Mouse (Mus musculus) cerebellum, adult 9-11 months (tissue): ENCODE data around the gene Relch.
"Not testable (repeated sequence)": the region's sequence is repeated elsewhere in the genome, so short reads cannot be mapped to it uniquely, and the experiment has no call there.

Experiments used
- DNase-seq: peaks from one replicate; pipeline ENCODE4 v3.0.0; 2022

Gene Relch

DNA sequence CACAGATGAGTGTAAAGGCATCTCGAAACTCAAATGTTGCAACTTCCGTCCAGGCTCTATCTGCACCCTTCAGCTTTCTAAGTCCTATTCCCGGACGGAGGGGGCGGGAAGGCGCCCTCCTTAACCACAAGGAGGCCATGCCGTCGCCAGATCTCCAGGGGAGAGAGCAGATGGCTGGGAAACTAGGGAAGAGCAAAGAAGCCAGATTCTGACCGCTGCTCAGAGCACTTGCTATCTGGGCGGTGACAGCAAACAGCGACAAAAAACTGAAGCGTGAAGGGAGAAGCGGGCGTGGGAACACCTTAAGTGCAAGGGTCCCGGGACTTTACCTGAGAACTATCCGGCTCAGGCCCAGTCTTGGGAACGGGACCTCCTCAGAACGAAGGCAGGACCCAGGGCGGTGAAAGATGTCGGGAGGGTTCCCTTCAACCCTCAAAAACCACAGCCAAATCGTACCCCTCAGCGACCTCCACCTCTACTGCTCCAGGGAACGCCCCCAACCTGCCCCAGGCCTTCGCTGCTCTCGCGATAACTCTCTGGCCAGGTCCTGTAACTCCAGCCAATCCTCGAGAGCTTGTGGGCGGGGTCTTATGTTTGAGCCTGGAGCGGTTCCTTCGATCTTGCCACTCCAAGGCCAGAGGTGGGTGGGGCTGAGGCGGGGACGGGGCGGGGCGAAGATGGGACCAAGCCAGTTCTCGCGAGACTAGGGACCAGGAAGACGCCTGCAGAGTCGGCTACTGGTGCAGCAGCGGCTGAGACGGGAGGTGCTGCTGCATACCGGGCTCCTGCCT, at the start of gene Relch, which contains the start of gene Pign:
Gene Relch, plus strand, starts transcription at position 691 of the 791 bp plus-strand sequence.
Gene Pign, minus strand, starts transcription at position 507 of the 791 bp plus-strand sequence.
- DNase-seq = peak; percentile 98

GRCm38 (mm10) chr1:105630481-105630880, 33.2 kb upstream of the Relch start:
- DNase-seq = peak; percentile 27

- DNase-seq = no peak
These were observed 19.6 kb upstream of the Relch start for GRCm38 (mm10) chr1:105644093-105644492.

DNA sequence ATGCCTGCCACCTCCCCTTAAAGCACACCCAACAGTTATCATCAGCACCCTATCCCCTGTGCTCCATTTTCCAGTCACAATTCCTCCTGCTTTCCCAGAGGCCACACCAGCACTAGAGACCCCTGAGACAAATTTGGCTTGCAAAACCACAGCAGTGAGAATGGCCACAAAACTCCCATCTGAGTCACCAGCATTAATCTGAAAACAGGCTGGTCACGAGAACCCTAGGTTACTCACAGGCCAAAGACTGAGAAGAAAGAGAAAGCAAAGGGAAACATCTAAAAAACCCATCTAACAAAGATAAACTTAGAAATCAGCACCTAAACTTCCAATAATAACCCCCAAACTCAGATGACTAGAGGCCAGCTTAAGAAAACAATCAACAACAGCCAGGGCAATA, 13.0 kb upstream of the Relch start:
- DNase-seq = no peak

DNA sequence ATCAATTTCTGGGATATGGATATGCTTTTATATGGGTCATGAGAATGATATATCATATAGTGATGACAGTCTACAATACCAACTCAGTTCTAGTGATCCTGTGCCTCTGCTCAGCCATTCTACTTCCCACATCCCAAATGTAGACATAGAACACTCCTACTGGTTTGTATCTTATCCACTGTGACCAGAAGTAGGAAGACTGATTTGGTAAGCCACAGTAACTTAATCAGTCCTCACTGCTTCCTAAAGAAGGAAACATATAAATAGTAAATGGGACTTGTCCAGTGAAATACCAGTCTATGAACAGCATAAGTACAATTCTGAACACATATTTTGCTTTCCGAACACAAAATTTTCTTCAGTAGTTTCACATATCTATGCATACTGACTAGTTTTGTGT, 9.7 kb upstream of the Relch start:
- no peak for DNase-seq

- DNase-seq = peak; percentile 18
These were observed 3.6 kb upstream of the Relch start for GRCm38 (mm10) chr1:105660015-105660414.

- DNase-seq = no peak
These were observed 866 bp upstream of the Relch start for GRCm38 (mm10) chr1:105662820-105663170.

GRCm38 (mm10) chr1:105663962-105664812, 526 bp downstream of the Relch start:
- no peak for DNase-seq

- no peak for DNase-seq
These were observed 6.0 kb downstream of the Relch start for GRCm38 (mm10) chr1:105669700-105670099.

DNA sequence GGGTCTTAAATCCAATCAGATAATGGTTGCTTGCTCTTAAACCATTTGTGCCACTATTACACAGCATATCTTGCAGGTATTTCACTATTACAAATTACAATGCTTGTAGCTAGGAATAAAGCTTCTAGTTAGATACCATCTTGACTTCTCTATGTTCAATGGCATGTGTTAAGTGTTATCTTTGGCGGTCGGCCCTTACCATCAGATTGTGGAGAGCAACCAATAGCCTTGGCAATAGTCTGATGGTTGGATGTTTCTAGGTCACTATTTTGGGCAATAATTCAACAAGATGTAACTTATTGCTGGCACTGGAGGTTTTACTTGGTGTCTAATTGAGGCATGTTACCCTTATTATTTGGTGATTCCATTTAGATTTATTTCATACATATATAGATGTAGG, 11.1 kb downstream of the Relch start:
- DNase-seq = no peak

DNA sequence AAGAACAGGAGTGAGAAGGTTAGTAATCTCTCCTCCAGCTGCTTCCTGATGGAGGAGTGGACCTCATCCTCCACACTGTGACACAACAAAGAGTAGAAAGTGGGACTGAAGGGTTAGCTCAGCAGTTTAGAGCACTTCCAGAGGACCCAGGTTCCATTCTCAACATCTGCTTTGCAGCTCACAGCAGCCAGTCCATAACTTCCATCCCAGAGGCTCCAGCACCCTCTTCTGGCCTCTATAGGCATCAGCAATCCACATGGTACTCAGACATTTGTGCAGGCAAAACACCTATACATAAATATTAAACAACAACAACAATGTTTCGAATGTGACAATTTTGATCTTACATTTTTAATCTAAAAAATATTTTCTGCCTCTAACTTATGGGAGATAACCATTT, 16.9 kb downstream of the Relch start:
- DNase-seq = no peak

- DNase-seq = no peak
These were observed 21.8 kb downstream of the Relch start for GRCm38 (mm10) chr1:105685501-105685900.

GRCm38 (mm10) chr1:105695581-105695980, 31.9 kb downstream of the Relch start:
- DNase-seq = no peak

DNA sequence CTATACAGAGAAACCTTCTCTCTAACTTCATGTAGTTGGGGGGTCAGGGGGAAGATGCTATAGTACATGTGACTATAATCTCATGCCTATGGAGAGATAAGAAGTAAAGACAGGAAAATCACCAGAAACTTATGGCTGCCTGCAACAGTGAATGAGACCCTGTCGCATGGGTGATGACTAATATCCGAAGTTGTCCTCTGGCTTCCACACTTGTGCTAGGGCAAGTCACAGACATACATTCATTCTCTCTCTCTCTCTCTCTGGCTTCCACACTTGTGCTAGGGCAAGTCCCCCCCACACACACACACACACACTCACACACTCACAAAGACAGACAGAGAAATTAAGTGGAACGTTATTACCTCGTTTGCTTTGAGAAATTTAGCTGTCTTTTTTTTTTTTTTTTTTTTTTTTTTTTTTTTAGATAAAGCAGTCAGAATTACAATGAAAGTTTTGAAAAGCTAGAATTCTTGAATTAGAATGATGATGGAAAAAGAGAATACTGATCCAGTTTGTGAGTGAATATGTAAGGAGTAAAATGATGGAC, 37.4 kb downstream of the Relch start:
- no peak for DNase-seq

DNA sequence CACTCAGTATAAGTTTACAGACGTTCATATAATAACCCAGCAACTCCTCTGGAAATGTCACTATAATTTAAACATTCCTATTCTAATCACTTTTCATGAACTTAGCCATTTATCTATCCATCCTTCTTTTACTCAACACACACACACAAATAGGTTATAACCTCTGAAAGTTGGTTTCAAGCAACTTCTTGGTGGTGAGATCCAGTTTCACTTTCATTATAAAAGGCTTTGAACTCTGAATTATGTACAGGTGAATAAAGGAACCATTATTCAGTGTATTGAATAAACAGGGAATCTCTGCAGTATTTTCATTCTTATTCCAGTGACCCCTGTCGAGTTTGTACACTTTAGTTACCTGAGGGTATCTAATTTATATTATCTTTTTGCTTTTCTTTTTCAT, 45.8 kb downstream of the Relch start:
- no peak for DNase-seq

DNA sequence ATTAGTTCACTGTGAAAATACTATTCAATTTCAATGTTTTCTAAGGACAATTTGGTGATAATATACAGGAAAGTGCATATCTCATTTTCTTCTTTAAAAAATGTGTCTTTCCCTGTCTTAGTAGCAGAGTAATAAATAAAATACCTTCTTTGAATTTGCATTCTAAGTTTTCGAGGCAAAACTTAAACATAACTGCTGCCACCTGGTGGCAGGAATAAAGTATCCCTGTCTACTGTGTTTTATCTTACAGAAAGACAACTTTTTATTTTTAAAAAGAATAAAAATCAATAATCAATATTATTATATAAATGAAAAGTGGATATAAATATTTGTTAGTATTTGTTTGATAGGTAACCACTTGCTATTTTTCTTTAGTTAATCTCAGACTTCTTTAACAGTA, 47.6 kb downstream of the Relch start:
- DNase-seq = no peak

GRCm38 (mm10) chr1:105712822-105713221, 49.2 kb downstream of the Relch start:
- no peak for DNase-seq

- DNase-seq = no peak
These were observed 54.7 kb downstream of the Relch start for GRCm38 (mm10) chr1:105718358-105718757.

GRCm38 (mm10) chr1:105729246-105729645, 65.6 kb downstream of the Relch start:
- not testable (repeated sequence) for DNase-seq

DNA sequence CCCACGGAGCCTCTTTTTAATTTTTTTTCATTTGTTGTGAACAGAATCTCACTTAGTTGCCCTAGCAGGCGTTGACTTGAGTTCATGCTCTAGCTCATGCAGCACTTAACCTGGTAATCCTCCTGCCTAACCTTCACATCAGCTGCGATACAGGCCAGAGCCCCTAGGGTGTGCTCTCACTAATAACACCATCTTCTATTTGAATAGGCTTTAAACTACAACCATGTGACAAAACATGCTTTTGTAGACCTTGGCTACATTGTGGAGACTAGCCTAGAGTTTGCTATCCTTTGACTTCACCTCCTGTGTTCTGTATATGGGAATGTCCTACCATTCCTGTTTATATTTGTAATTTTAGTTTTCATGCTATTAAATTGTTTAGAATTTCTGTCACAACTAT, 71.7 kb downstream of the Relch start:
- DNase-seq = no peak

- no peak for DNase-seq
These were observed 74.7 kb downstream of the Relch start for GRCm38 (mm10) chr1:105738334-105738733.

DNA sequence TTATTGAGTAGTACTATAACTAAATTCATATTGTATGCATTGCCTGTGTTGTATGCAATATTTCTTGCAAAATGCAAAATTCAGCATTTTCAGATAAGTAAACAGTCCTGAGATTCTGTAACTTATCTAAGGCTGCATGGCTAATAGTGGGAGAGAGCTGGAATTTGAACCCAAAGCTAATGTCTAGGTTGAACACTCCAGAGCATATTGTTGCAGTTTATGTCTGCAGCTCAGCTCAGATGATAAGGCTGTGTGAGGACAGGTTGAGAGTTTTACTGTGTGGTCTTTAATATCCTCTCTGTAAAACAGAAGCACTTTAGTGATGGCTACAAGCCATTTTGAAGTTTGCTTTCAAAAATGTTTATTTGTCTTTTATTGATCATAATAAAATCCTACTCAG, 75.8 kb downstream of the Relch start:
- DNase-seq = no peak

- DNase-seq = no peak
These were observed 78.8 kb downstream of the Relch start for GRCm38 (mm10) chr1:105742481-105742880.

DNA sequence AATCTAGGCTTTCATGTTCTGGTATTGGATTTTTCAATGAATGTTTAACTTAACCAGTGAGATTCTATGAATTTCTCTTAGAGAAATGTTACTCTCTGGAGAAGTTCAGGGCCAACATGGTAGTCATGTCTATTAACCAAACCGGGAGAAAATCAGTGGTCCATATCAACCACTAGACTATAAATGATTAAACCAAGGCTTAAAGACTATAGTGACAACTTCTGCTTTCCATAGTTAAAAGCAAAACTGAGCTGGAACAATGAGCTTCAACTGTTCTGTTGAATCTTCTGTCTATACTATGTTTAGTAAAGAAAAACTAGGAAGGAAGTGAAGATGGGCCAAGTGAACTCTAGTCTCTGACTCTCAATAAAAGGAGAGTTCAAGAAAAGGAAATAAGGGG, 82.8 kb downstream of the Relch start:
- DNase-seq = no peak
